Mouse (Mus musculus) hindbrain, embryonic 10.5 days (tissue): ENCODE data around the gene 1700069L16Rik. TPM values are rescaled to one million over a fixed set of nuclear protein-coding genes. Genes with fewer than 3 reads are reported as not detected.

Source experiments
- DNase-seq: peaks from one replicate; pipeline ENCODE4 v3.0.0-alpha.2; 2017; ENCODE audit warnings: low spot score
- H3K27ac ChIP-seq: fragments of 300-500 bp; sonication (generic); 2 replicates; pipeline ENCODE4 v1.5.1; 2016; ENCODE audit warnings: mild to moderate bottlenecking, moderate library complexity
- H3K27me3 ChIP-seq: fragments of 300-500 bp; sonication (generic); 2 replicates; pipeline ENCODE4 v1.6.1; 2016; ENCODE audit warnings: mild to moderate bottlenecking; ENCODE audit not compliant: poor library complexity, insufficient read depth, severe bottlenecking
- H3K36me3 ChIP-seq: fragments of 300-500 bp; sonication (generic); 2 replicates; pipeline ENCODE4 v1.6.1; 2016; ENCODE audit warnings: mild to moderate bottlenecking, moderate library complexity
- H3K4me1 ChIP-seq: fragments of 300-500 bp; sonication (generic); replicated peaks from 2 replicates; pipeline ENCODE4 v1.6.1; 2016; ENCODE audit warnings: mild to moderate bottlenecking
- H3K4me3 ChIP-seq: fragments of 300-500 bp; sonication (generic); 2 replicates; pipeline ENCODE4 v1.5.1; 2016; ENCODE audit warnings: mild to moderate bottlenecking, moderate library complexity
- H3K9me3 ChIP-seq: fragments of 300-500 bp; sonication (generic); 2 replicates; pipeline ENCODE4 v1.6.1; 2016; ENCODE audit warnings: mild to moderate bottlenecking, moderate library complexity
- whole genome bisulfite sequencing: fragments of 180-500 bp; shearing (Covaris S2); methylation state at CpG from one replicate; pipeline ENCODE4 v1.1.7; 2016; 5-methylcytosine and 5-hydroxymethylcytosine counted together
- polyA plus RNA-seq: library from polyadenylated mRNA; unstranded; fragments of >200 nt; fragmentation: Nextera tagmentation; extraction: Ambion mirVana; gene quantifications from 2 replicates; pipeline ENCODE4 v1.2.1, GENCODE M21; 2016

The 1700069L16Rik gene
- polyA plus RNA-seq, 1 experiment from 2014 or later: not detected

DNA sequence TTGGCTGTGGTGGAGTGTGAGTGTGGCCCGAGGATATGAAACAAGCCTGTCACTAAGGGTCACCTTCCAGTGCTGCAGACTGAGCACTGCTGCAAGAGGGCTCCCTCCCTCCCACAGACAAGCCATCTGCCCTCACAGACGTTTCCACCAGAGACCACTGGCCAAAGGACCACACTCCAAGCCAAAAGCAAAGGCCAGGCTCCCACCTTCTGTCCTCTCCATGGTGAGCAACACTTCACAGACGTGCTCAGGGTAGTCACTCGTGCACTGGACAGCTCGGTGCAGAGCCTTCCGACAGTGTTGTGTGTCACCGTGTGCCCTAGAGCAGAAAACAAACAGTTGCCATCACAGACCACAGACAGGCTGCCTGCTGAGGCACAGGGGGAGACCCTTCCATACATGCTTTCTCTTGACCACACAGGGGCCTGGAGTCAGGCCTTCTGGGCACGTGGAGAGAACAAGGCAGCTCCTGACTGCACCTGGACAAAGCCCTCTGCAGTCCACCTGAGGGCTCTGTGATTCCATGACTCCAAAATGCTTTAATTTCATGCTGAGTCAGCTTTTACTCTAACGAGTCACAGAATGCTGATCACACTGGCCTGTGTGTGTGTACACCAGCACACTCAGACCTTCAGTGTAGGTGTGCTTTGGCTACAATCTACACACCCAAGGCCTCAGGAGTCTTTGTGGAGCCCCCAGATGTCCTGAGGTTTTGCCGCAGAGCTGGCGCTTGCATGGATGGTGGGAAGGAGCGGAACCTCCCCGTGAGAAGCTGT, 24.2 kb upstream of the 1700069L16Rik start:
- DNase-seq: no peak
- Histone ChIP-seq H3K4me1 (no peaks in the 10 kb centered on the region), H3K27me3 (no peaks in the 10 kb centered on the region), H3K27ac (no peak overlapping the region), H3K9me3 (peaks cover 6% of the 10 kb centered on the region; the same call in 1 of the 2 replicates), H3K36me3 (peaks cover 100% of the 10 kb centered on the region), H3K4me3 (no peak overlapping the region)
- 93% methylated on average over 13 of the region's 13 CpGs for WGBS

DNA sequence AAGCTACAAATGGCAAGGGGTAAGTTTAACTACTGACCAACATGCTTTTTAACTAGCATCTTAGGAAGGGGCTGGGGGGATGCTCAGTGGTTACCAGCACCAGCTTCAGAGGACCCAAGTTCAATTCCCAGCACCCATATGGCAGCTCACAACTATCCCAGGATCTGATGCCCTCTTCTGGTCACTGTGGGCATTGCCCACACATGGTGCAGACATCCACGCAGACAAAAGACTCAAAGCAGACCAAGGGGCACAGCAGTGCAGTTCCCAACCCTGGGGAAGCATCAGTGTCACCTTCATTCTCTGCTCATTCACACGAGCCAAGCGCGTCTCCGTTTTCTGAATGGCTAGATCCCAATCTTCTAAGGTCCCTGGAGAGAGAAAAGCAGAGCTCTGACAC, 23.1 kb upstream of the 1700069L16Rik start:
- no peak for DNase-seq
- 93% methylated on average over 5 of the region's 5 CpGs for WGBS

GRCm38 (mm10) chr5:113737607-113738237, 13.2 kb upstream of the 1700069L16Rik start:
- 0 out of 2 replicates have a peak overlapping the region, but pooled peaks have one; percentile 81 for H3K4me3 ChIP-seq
- WGBS: 90% methylated on average over 11 of the region's 11 CpGs
- DNase-seq: no peak
- no peaks in the 10 kb centered on the region for H3K9me3 ChIP-seq
- H3K36me3 ChIP-seq: peaks cover 55% of the 10 kb centered on the region
- H3K27me3 ChIP-seq: no peaks in the 10 kb centered on the region
- peaks cover 27% of the 10 kb centered on the region for H3K4me1 ChIP-seq
- no peak overlapping the region for H3K27ac ChIP-seq

More for the DNA sequence above, 23.1 kb upstream of the 1700069L16Rik start:
- Histone ChIP-seq H3K36me3 (peaks cover 100% of the 10 kb centered on the region), H3K27me3 (no peaks in the 10 kb centered on the region), H3K9me3 (peaks cover 6% of the 10 kb centered on the region; the same call in 1 of the 2 replicates), H3K27ac (no peak overlapping the region), H3K4me1 (no peaks in the 10 kb centered on the region), H3K4me3 (no peak overlapping the region)

- no peaks in the 10 kb centered on the region for H3K27me3 ChIP-seq
- peaks cover 44% of the 10 kb centered on the region for H3K36me3 ChIP-seq
- WGBS: 42% methylated on average over 15 of the region's 15 CpGs
- DNase-seq: no peak
- H3K9me3 ChIP-seq: no peaks in the 10 kb centered on the region
- H3K27ac ChIP-seq: peak overlapping the region; percentile 98
- peaks cover 27% of the 10 kb centered on the region for H3K4me1 ChIP-seq
- peak overlapping the region; percentile 81 for H3K4me3 ChIP-seq
These were observed 12.1 kb upstream of the 1700069L16Rik start for GRCm38 (mm10) chr5:113736522-113737164.

DNA sequence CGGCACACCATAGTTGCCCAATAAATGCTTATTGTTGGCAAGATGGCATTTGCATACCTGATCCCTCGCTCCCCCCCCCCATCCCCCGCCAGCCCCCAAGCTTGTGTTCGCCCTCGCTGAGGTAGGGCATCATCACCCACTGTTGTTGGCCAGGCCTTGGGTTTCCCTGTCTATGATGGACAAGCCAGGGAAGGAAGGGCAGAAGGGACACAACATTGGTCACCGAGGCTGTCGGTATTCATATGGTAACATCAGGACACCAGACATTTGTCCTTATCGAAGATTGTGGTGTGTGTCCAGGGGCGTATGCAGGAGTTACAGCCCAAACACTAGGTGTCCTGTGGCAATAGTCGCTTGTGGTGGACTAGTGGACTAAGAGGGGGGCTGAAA, 11.5 kb upstream of the 1700069L16Rik start:
- 8% methylated on average over 10 of the region's 10 CpGs for WGBS
- H3K4me1 ChIP-seq: peaks cover 28% of the 10 kb centered on the region
- H3K36me3 ChIP-seq: peaks cover 39% of the 10 kb centered on the region
- DNase-seq: no peak
- H3K27ac ChIP-seq: peak overlapping the region; percentile 98
- no peaks in the 10 kb centered on the region for H3K27me3 ChIP-seq
- peak overlapping the region; percentile 81 for H3K4me3 ChIP-seq
- no peaks in the 10 kb centered on the region for H3K9me3 ChIP-seq

DNA sequence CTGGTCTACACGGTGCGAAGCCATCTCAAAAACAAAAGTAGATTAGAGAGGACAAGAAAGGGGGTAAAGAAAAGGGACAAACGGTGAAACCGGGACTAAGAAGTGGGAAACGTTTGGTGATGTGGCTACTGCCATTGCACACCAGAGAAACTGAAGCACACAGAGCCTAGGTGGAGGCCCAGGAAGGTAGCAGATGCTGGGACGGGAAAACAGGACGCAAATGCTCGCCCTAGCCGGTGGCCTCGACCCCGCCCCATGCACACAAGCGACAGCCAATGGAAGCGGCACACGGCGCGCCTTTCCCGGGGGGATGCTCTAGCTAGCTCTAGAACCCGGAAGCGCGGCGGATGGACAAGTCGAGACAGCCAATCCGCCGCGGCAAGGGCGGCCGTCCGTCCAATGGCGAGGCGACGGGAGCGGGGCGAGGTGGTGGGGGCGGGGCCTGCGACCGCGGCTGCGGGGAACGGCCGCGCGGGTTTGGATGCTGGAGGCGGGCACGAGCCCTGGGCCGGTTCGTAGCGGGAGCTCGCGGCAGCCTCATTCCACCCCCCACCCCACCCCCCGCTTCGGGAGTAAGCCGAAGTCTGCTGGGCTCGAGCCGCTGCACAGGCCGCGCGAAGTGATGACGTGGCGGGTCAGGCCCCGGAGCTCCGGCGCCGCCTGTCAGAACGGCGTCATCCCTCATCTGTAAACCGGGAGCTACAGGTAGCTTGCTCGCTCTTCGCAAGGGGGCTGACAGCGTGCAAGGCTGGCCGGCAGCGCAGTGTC, 11.0 kb upstream of the 1700069L16Rik start, which contains the start of gene Ficd:
Gene Ficd, plus strand, starts transcription at position 459 of the 768 bp plus-strand sequence.
- Histone ChIP-seq H3K4me3 (peak within 1 kb of the TSS; percentile 81), H3K36me3 (peaks cover 33% of the 10 kb centered on the region)
- under 1% methylated on average over 71 of the region's 71 CpGs for WGBS

DNA sequence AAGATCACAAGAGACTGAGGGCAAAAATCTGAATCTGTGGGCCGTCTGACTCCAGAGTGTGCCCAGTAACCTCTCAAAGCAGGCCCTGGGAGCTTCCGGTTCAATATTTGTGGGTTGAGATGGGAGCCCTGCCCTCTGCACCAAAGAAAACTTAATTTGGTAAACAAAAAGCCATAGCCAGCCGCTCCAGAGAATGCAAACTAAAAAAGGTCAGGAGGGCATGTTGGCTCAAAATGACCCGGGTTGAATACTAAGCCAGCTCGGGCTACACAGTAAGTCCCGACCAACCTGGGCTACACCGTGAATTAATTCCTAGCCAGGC, 10.4 kb upstream of the 1700069L16Rik start:
- DNase-seq: no peak
- 29% methylated on average over 7 of the region's 7 CpGs for WGBS
- Histone ChIP-seq H3K4me1 (peaks cover 39% of the 10 kb centered on the region), H3K27me3 (no peaks in the 10 kb centered on the region), H3K9me3 (no peaks in the 10 kb centered on the region), H3K4me3 (peak overlapping the region; percentile 81), H3K36me3 (peaks cover 28% of the 10 kb centered on the region), H3K27ac (peak overlapping the region; percentile 98)

More for the DNA sequence above, 11.0 kb upstream of the 1700069L16Rik start, which contains the start of gene Ficd:
- peak; percentile 97 for DNase-seq
- peak within 1 kb of the TSS; percentile 98 for H3K27ac ChIP-seq
- peaks cover 33% of the 10 kb centered on the region for H3K4me1 ChIP-seq
- H3K9me3 ChIP-seq: no peaks in the 10 kb centered on the region
- no peaks in the 10 kb centered on the region for H3K27me3 ChIP-seq

- WGBS: 69% methylated on average over 5 of the region's 5 CpGs
- H3K4me3 ChIP-seq: no peak overlapping the region
- H3K4me1 ChIP-seq: peaks cover 39% of the 10 kb centered on the region
- H3K27ac ChIP-seq: peak overlapping the region; percentile 98; the same call in 1 of the 2 replicates
- peaks cover 21% of the 10 kb centered on the region for H3K36me3 ChIP-seq
- no peak for DNase-seq
- H3K27me3 ChIP-seq: no peaks in the 10 kb centered on the region
- no peaks in the 10 kb centered on the region for H3K9me3 ChIP-seq
These were observed 9.8 kb upstream of the 1700069L16Rik start for GRCm38 (mm10) chr5:113734376-113734775.

DNA sequence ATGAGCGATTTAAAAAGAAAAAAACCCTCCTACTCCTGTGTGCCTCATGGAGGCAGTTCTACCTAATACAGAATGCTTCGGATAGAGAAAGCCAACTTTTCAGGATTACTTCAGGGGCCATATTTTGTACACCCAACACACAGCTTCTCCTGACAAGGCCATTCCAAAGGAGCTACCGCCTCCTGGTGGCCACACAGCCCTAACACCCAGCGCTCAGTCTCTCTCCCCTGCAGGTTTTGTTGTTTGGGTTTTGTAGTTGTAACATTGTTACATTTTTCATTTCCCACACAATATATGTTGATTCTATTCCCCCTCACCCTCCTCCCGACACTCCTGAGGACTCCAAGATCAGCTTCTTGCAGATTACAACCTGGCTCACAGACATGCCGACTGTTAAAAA, 7.6 kb upstream of the 1700069L16Rik start:
- Histone ChIP-seq H3K36me3 (no peaks in the 10 kb centered on the region), H3K27me3 (no peaks in the 10 kb centered on the region), H3K27ac (no peak overlapping the region), H3K4me3 (no peak overlapping the region), H3K9me3 (no peaks in the 10 kb centered on the region), H3K4me1 (peaks cover 32% of the 10 kb centered on the region)
- 31% methylated on average over 6 of the region's 6 CpGs for WGBS
- peak; percentile 50 for DNase-seq

DNA sequence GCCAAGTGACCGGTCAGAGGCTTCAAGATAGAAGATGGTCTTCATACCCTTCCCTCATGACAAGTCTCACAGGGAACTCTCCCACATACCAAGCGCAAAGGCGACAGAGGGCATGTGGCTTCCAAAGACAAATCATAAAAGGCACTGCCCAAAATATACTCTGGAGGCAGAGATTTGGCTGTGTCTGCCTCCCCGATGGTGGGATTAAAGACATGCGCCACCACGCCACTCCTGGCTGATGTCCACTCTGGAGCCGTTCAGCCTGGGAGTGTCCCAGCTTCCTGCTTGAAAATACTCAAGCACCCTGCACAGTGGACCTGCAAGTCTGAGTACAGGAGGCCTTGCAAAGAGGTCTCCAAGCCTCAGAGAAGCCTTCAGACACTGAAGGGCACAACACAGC, 6.6 kb upstream of the 1700069L16Rik start:
- peaks cover 22% of the 10 kb centered on the region for H3K4me1 ChIP-seq
- no peak overlapping the region for H3K4me3 ChIP-seq
- WGBS: 90% methylated on average over 7 of the region's 7 CpGs
- no peak for DNase-seq
- no peaks in the 10 kb centered on the region for H3K27me3 ChIP-seq
- H3K27ac ChIP-seq: no peak overlapping the region
- H3K36me3 ChIP-seq: no peaks in the 10 kb centered on the region
- H3K9me3 ChIP-seq: no peaks in the 10 kb centered on the region

DNA sequence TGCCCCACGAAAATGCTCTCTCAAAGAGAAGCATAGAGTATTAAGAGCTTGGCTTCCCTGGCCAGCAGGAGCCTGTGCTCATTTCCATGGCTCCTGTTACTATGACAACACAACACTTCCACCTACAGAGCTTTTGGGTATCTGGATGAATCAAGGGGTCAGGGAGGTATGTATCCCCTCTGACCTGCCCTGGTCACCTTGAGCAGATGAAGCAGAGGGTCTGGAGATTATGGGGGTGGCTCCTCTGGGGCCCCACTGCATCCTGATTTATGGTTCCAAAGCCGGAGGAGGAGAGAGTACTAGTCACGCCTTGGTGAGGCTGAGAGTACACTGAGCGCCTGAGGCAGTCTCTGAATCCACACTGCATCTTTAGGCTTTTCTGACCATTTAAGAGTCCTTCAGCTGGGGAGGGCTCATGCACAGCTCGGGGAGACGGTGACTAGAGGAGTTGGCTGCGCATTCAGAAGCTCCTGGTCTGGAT, 6.1 kb upstream of the 1700069L16Rik start:
- DNase-seq: no peak
- 75% methylated on average over 7 of the region's 7 CpGs for WGBS
- no peak overlapping the region for H3K27ac ChIP-seq

DNA sequence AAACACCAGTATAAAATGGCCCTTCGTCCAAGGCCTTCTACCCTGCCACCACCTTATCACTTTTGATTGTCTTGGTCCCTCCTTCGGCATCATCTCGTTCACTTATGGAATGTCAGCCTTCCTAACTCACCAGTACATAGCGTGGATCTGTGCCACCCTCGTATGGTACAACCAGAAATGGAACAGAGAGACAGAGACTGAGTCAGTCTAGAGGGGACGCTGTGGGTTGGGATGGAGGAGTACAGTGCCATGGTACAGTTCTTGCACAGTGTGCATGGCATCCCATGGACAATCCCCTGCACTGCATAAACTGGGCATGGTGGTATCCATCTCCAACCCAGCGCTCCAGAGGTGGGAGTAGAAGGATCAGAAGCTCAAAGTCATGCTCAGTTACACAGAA, 4.1 kb upstream of the 1700069L16Rik start:
- Histone ChIP-seq H3K36me3 (no peaks in the 10 kb centered on the region), H3K4me1 (peaks cover 22% of the 10 kb centered on the region), H3K9me3 (no peaks in the 10 kb centered on the region), H3K27me3 (peaks cover 5% of the 10 kb centered on the region; the same call in 1 of the 2 replicates), H3K27ac (no peak overlapping the region), H3K4me3 (no peak overlapping the region)
- no peak for DNase-seq
- 88% methylated on average over 7 of the region's 7 CpGs for WGBS

More for the DNA sequence above, 6.1 kb upstream of the 1700069L16Rik start:
- Histone ChIP-seq H3K9me3 (no peaks in the 10 kb centered on the region), H3K4me1 (peaks cover 19% of the 10 kb centered on the region), H3K27me3 (no peaks in the 10 kb centered on the region), H3K4me3 (no peak overlapping the region), H3K36me3 (no peaks in the 10 kb centered on the region)
